Mouse (Mus musculus): Measurements from ENCODE around the gene Ofcc1.

- no peak for TF ChIP-seq CTCF (IDR thresholded peaks at IDR 0.05; ENCODE audit: extremely low read depth, insufficient read length, insufficient replicate concordance, low read depth, low read length)
- TF ChIP-seq POLR2A (IDR thresholded peaks at IDR 0.05; ENCODE audit: low read depth, low read length) = no peak
Measured at GRCm38 (mm10) chr13:39956017-39956416, 405.2 kb downstream of the Ofcc1 start.
